In genomic region chr6:140819451-140819878, GRCm38 (mm10) we compare ENCODE assay signal across 8 mouse cellular contexts.
DNase-seq lines count a peak whose midpoint lies in the region; ATAC-seq lines count a peak whose summit lies in the region.

No protein-coding gene starts in this region.

- DNase-seq in heart, adult 18-20 months = peak; percentile 11
- DNase-seq in heart, adult 8-10 months (ENCODE audit: low spot score) = no peak
- peak; percentile 56 to 66 for DNase-seq in B cell, adult 2 months
- peak; percentile 8 for DNase-seq in lung, postnatal 10 days
- DNase-seq in layer of hippocampus, postnatal 14 days (ENCODE audit: low spot score in 2 of 2) = no peak

- no peaks in the 10 kb centered on the region for H3K9me3 ChIP-seq in hindbrain, embryonic 16.5 days (ENCODE audit: control insufficient read depth, low read length)
- H3K9me3 ChIP-seq in forebrain, embryonic 12.5 days = no peaks in the 10 kb centered on the region

- no peaks in the 10 kb centered on the region for H3K36me3 ChIP-seq in hindbrain, embryonic 16.5 days (ENCODE audit: control insufficient read depth, insufficient read depth, low read length)
- H3K36me3 ChIP-seq in forebrain, embryonic 12.5 days (replicated peaks) = no peaks in the 10 kb centered on the region

- H3K27ac ChIP-seq in hindbrain, embryonic 16.5 days (ENCODE audit: low read depth, low read length) = no peak overlapping the region
- no peak overlapping the region for H3K27ac ChIP-seq in forebrain, embryonic 12.5 days

- H3K4me2 ChIP-seq in hindbrain, embryonic 16.5 days (ENCODE audit: low read length) = no peak overlapping the region
- H3K4me2 ChIP-seq in forebrain, embryonic 12.5 days = no peak overlapping the region

- H3K4me3 ChIP-seq in hindbrain, embryonic 16.5 days (ENCODE audit: low read length) = no peak overlapping the region
- no peak overlapping the region for H3K4me3 ChIP-seq in forebrain, embryonic 12.5 days (replicated peaks)

- no peaks in the 10 kb centered on the region for H3K27me3 ChIP-seq in hindbrain, embryonic 16.5 days (replicated peaks; ENCODE audit: control insufficient read depth, insufficient read depth, low read length)
- H3K27me3 ChIP-seq in forebrain, embryonic 12.5 days = no peaks in the 10 kb centered on the region

- H3K4me1 ChIP-seq in hindbrain, embryonic 16.5 days (ENCODE audit: control insufficient read depth, insufficient read depth, low read depth, low read length) = no peaks in the 10 kb centered on the region
- H3K4me1 ChIP-seq in forebrain, embryonic 12.5 days = peaks cover 4% of the 10 kb centered on the region; the same call in 1 of the 2 replicates

- peak; percentile 75 for ATAC-seq in common myeloid progenitor, adult 5-6 weeks (replicated peaks; ENCODE audit: low read depth, poor library complexity, severe bottlenecking)
- no peak for ATAC-seq in hindbrain, embryonic 16.5 days
- ATAC-seq in forebrain, embryonic 12.5 days (ENCODE audit: low FRiP score) = no peak

- 69% methylated on average over 8 of the region's 8 CpGs for WGBS in hindbrain, embryonic 16.5 days
- WGBS in forebrain, embryonic 12.5 days = 88% methylated on average over 8 of the region's 8 CpGs

- H3K9ac ChIP-seq in hindbrain, embryonic 16.5 days (ENCODE audit: low read depth, low read length) = no peak overlapping the region
- H3K9ac ChIP-seq in forebrain, embryonic 12.5 days = no peak overlapping the region

Comparison
In these comparisons a context has a peak if more than half of its experiments do, and no peak if none do; other contexts are left out.
1. DNase-seq: peak in heart, adult 18-20 months (2 of 2), B cell, adult 2 months (2 of 2) and lung, postnatal 10 days (single experiment); none in heart, adult 8-10 months (single experiment) and layer of hippocampus, postnatal 14 days (0 of 2).